Mouse (Mus musculus): ENCODE data around the gene Nup210l. TPM values are rescaled to one million over a fixed set of nuclear protein-coding genes. Genes with fewer than 3 reads are reported as not detected.

Nup210l gene
- polyA plus RNA-seq, 1 experiment = not detected

DNA sequence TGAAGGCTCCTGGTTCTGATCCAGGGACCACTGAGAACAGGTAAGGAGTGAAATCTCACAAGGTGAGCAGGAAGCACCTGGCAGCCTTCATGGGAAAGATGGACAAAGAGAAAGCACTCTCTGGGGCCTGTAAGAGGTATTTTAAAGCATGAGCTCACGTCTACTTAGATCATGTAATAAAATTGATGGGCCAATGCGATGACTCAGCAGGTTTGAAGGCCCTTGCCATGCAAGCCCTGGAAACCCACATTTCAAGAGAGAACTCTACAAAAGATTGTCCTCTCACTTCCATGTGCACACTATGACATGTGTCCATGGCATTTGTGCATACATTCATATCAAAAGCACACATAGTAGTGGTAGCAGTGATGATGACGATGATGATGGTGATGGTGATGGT is 36.0 kb downstream of the Nup210l start:
- Histone ChIP-seq H3K36me3 (replicated peaks; ENCODE audit: low read length) (no peaks in the 10 kb centered on the region), H3K4me1 (no peaks in the 10 kb centered on the region), H3K9me3 (peaks cover 9% of the 10 kb centered on the region), H3K27me3 (replicated peaks) (peaks cover 2% of the 10 kb centered on the region), H3K4me3 (replicated peaks) (no peak overlapping the region)
- TF ChIP-seq FLI1 (IDR thresholded peaks at IDR 0.05; ENCODE audit: low read length) (no peak), GATA1 (IDR thresholded peaks at IDR 0.05; ENCODE audit: borderline replicate concordance, low read length) (no peak)

DNA sequence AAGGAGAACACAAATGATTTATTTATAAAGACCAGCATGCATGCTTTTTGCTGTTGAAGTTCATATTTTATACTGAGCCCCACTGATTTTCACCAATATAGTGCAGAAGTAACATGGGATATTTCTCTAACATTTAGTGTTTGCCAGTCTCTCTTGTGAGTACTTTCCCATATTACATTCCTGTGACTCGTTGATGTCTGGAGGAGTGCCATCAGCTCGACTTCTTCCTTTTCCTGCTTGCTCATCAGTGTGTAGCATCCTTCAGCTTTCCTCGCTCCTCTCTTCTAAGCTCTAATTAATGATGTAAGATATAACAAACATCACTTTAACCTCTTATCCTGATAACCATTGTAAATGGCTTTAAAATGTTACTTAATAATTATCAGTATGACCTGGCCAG is 41.5 kb downstream of the Nup210l start:
- H3K4me3 ChIP-seq (replicated peaks) = no peak overlapping the region
- no peaks in the 10 kb centered on the region for H3K4me1 ChIP-seq
- H3K36me3 ChIP-seq (replicated peaks; ENCODE audit: low read length) = no peaks in the 10 kb centered on the region
- H3K27me3 ChIP-seq (replicated peaks) = peaks cover 2% of the 10 kb centered on the region
- peaks cover 9% of the 10 kb centered on the region for H3K9me3 ChIP-seq
- TF ChIP-seq GATA1 (IDR thresholded peaks at IDR 0.05; ENCODE audit: borderline replicate concordance, low read length) = no peak
- TF ChIP-seq FLI1 (IDR thresholded peaks at IDR 0.05; ENCODE audit: low read length) = no peak

DNA sequence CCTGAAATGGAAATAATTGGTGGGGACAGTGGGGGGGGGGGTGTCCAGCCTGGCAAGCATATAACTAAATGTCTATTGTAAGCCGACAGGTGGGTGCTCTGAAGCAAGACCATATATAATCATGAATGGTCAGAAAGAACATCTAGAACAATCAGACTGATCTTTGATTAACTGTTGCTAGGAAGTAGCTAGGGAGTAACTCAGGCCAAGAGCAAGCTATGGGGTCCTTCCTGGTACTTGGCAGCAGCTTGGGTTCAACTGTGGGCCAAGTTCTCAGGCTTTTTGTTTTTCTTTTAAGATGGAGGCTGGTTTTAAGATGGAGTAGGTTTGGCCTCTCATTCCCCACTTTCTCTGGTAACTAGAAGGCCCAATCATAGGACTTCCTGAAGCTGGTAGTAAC is 42.7 kb downstream of the Nup210l start:
- Histone ChIP-seq H3K36me3 (replicated peaks; ENCODE audit: low read length) (no peaks in the 10 kb centered on the region), H3K9me3 (no peaks in the 10 kb centered on the region; the same call in 1 of the 2 replicates), H3K4me1 (no peaks in the 10 kb centered on the region), H3K4me3 (replicated peaks) (no peak overlapping the region), H3K27me3 (replicated peaks) (peaks cover 2% of the 10 kb centered on the region)
- TF ChIP-seq FLI1 (IDR thresholded peaks at IDR 0.05; ENCODE audit: low read length) (no peak), GATA1 (IDR thresholded peaks at IDR 0.05; ENCODE audit: borderline replicate concordance, low read length) (no peak)

DNA sequence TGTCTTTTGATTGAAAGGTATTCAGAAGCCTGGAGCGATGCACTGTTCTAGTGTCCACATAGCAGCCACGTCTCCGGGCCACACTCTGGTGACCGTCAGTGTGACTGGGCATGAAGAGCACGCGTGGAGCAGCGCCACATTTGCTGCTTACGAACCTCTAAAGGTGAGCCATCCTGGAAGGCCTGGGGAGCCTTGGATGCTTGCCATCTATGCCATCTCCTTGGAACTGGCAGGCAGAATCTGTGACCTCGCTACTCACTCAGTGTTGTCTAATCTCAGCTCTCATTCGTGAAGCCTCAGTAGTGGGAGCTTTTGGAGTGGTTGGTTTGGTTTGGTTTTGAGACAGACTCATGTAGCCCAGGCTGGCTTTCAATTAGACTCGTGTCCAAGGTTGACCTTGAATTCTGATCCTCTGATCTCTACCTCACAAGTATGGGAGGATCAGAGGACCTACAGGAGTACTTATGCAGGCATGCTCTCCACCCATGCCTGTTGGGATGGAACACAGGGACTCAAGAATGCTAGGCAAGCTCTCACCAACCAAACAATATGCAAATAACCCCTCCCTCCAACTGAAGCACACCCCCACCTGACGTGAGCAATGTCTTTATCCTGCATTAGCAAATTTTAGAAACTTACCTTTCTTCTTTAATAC is 47.3 kb downstream of the Nup210l start:
- peaks cover 10% of the 10 kb centered on the region for H3K4me1 ChIP-seq
- TF ChIP-seq FLI1 (IDR thresholded peaks at IDR 0.05; ENCODE audit: low read length) (no peak), GATA1 (IDR thresholded peaks at IDR 0.05; ENCODE audit: borderline replicate concordance, low read length) (no peak)
- no peaks in the 10 kb centered on the region for H3K36me3 ChIP-seq (replicated peaks; ENCODE audit: low read length)
- H3K4me3 ChIP-seq (replicated peaks) = no peak overlapping the region
- no peaks in the 10 kb centered on the region for H3K27me3 ChIP-seq (replicated peaks)
- H3K9me3 ChIP-seq = peaks cover 5% of the 10 kb centered on the region; the same call in 1 of the 2 replicates

DNA sequence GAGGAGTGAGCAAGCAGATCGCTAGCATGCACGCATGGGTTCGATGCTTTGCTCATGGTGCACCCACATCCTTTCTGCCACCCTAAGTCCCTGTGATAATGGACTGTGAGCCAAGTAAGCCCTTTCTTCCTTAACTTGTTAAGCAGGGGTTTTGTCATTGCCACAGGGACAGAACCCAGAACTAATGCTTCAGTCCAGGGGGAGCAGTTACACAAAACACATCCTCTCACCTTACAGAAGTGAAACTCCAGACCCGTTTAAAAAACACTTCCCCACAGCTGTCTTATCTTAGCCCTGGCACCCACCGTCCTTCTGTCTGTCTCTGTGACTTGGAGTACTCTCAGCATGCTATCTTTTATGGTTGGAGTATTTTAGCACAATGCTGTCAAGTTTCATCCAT is 52.1 kb downstream of the Nup210l start:
- Histone ChIP-seq H3K36me3 (replicated peaks; ENCODE audit: low read length) (no peaks in the 10 kb centered on the region), H3K9me3 (peaks cover 5% of the 10 kb centered on the region; the same call in 1 of the 2 replicates), H3K27me3 (replicated peaks) (peaks cover 2% of the 10 kb centered on the region), H3K4me3 (replicated peaks) (peak overlapping the region; percentile 79), H3K4me1 (peaks cover 16% of the 10 kb centered on the region)
- TF ChIP-seq FLI1 (IDR thresholded peaks at IDR 0.05; ENCODE audit: low read length) (no peak), GATA1 (IDR thresholded peaks at IDR 0.05; ENCODE audit: borderline replicate concordance, low read length) (no peak)

DNA sequence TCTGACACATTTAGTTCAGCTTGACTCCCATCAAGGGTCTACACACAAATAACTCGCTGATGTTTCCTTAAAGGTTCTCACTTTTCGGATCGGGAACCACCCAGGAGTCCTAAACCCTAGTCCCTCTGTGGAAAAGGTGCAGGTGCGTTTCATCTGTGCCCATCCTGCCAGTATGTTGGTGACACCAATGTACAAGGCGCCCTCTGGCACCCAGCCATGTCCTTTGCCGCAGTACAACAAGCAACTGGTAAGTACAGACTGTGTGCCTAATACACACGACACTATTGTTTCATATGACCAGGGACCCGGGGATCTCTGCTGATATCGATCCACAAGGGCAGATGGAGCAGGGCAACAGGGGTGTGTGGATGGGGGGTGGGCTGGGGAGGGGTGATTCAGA is 55.8 kb downstream of the Nup210l start:
- TF ChIP-seq FLI1 (IDR thresholded peaks at IDR 0.05; ENCODE audit: low read length) (no peak), GATA1 (IDR thresholded peaks at IDR 0.05; ENCODE audit: borderline replicate concordance, low read length) (no peak)

DNA sequence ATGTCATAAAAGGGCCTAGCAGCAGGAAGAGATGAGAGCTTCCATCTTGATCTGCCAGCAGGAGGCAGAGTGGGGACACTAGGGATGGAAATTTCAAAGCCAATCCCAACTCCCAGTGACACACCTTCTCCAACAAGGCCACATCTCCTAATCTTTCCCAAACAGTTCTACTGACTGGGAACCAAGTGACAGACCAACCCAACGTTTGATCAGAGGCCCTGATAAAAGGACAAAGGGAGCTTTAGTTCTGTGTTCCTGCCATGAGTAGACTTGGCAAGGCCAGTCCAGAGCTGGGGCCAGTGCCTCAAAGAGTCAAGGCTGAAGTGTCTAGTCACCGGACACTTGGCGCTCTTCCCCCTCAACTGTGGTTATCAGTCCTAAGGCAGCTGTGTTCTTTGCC is 57.6 kb downstream of the Nup210l start:
- TF ChIP-seq GATA1 (IDR thresholded peaks at IDR 0.05; ENCODE audit: borderline replicate concordance, low read length) (no peak), FLI1 (IDR thresholded peaks at IDR 0.05; ENCODE audit: low read length) (no peak)
- Histone ChIP-seq H3K4me1 (peaks cover 20% of the 10 kb centered on the region), H3K27me3 (replicated peaks) (peaks cover 2% of the 10 kb centered on the region), H3K9me3 (no peaks in the 10 kb centered on the region), H3K36me3 (replicated peaks; ENCODE audit: low read length) (no peaks in the 10 kb centered on the region), H3K4me3 (replicated peaks) (no peak overlapping the region)

More for the DNA sequence above, 55.8 kb downstream of the Nup210l start:
- H3K9me3 ChIP-seq = no peaks in the 10 kb centered on the region
- H3K4me3 ChIP-seq (replicated peaks) = no peak overlapping the region
- H3K27me3 ChIP-seq (replicated peaks) = peaks cover 2% of the 10 kb centered on the region
- peaks cover 34% of the 10 kb centered on the region for H3K4me1 ChIP-seq
- H3K36me3 ChIP-seq (replicated peaks; ENCODE audit: low read length) = no peaks in the 10 kb centered on the region

DNA sequence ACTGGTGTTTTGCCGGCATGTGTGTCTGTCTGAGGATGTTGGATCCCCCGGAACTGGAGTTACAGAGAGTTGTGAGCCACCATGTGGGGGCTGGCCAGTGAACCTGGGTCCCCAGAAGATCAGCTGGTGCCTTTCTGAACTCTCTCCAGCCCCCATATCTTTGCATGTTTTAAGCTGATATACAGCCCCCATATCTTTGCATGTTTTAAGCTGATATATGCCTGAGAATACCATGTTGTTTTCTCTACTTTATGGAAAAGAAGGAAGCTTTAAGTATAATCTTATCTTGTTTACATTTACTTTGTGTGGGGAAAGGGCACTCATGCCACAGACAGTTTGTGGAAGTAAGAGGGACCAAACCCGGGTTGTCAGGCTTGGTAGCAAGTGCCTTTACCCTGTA is 75.6 kb downstream of the Nup210l start:
- Histone ChIP-seq H3K36me3 (replicated peaks; ENCODE audit: low read length) (no peaks in the 10 kb centered on the region), H3K4me3 (replicated peaks) (no peak overlapping the region), H3K9me3 (peaks cover 1% of the 10 kb centered on the region; the same call in 1 of the 2 replicates), H3K27me3 (replicated peaks) (peaks cover 8% of the 10 kb centered on the region), H3K4me1 (no peaks in the 10 kb centered on the region)
- TF ChIP-seq FLI1 (IDR thresholded peaks at IDR 0.05; ENCODE audit: low read length) (no peak), GATA1 (IDR thresholded peaks at IDR 0.05; ENCODE audit: borderline replicate concordance, low read length) (no peak)

DNA sequence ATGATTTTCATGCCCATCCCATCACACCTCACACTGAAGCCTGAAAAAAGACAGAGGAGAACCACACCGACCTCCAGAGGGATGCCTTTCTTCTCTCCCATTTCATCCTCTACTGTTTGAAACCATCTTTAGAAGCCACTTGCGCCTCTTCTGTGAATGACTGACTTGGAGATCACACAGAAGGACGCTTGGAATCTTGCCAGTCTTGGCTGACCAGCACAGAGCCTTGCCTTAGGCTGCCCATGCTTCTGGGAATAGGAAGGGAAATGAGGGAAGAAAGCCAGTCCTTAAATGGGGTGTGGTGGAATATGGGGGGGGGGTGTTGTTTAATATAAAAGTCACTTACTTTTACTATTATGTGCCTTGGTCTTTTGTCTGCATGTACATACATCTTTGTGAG is 79.6 kb downstream of the Nup210l start:
- no peaks in the 10 kb centered on the region for H3K36me3 ChIP-seq (replicated peaks; ENCODE audit: low read length)
- H3K27me3 ChIP-seq (replicated peaks) = peaks cover 13% of the 10 kb centered on the region
- H3K9me3 ChIP-seq = no peaks in the 10 kb centered on the region
- TF ChIP-seq FLI1 (IDR thresholded peaks at IDR 0.05; ENCODE audit: low read length) = no peak
- TF ChIP-seq GATA1 (IDR thresholded peaks at IDR 0.05; ENCODE audit: borderline replicate concordance, low read length) = no peak
- H3K4me3 ChIP-seq (replicated peaks) = no peak overlapping the region
- no peaks in the 10 kb centered on the region for H3K4me1 ChIP-seq

DNA sequence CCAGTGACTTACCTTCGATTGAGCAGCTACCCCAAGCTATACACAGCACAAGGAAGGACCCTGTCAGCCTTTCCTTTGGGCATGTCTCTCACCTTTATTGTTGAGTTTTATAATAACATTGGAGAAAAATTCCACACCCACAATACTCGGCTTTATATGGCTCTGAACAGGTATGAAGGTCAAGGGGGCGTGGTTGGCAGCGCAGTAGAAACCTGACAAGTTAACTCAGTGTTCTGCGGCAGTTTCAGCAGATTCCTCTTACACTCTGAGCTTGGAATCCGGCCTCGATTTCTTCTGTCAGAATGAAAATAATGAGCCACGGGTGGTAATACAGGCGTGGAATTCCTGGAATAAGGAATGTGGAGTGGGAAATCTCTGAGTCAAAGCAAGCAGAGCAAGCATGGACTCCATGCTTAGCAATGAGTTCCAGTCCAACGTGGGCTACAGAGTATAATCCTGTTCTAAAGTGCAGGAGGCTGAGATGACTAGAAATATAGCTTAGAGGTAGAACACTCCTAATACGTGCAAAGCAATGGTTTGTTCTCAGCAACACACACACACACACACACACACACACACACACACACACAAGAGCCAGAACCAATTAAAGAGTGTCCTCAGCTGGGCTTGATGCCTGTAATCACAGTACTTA is 87.1 kb downstream of the Nup210l start:
- TF ChIP-seq FLI1 (IDR thresholded peaks at IDR 0.05; ENCODE audit: low read length) = no peak
- no peak for TF ChIP-seq GATA1 (IDR thresholded peaks at IDR 0.05; ENCODE audit: borderline replicate concordance, low read length)
- Histone ChIP-seq H3K4me3 (replicated peaks) (no peak overlapping the region), H3K27me3 (replicated peaks) (peaks cover 6% of the 10 kb centered on the region), H3K4me1 (no peaks in the 10 kb centered on the region), H3K9me3 (no peaks in the 10 kb centered on the region), H3K36me3 (replicated peaks; ENCODE audit: low read length) (no peaks in the 10 kb centered on the region)
